Mouse (Mus musculus) ES-E14 (cell line): ENCODE measurements around the gene Enpp5.

Experiments used
- HCFC1 ChIP-seq: IDR thresholded peaks from 2 replicates; pipeline ENCODE4 v1.6.1; 2012; ENCODE audit warnings: low read length, inconsistent platforms, borderline replicate concordance; ENCODE audit not compliant: insufficient read depth
- ZNF384 ChIP-seq: IDR thresholded peaks from 2 replicates; pipeline ENCODE4 v1.6.1; 2012; ENCODE audit warnings: low read depth, low read length, inconsistent platforms

GRCm38 (mm10) chr17:44116584-44116983 is 38.0 kb downstream of the Enpp5 start:
- TF ChIP-seq HCFC1, result no peak
- TF ChIP-seq ZNF384, result no peak
